In the genomic region with DNA sequence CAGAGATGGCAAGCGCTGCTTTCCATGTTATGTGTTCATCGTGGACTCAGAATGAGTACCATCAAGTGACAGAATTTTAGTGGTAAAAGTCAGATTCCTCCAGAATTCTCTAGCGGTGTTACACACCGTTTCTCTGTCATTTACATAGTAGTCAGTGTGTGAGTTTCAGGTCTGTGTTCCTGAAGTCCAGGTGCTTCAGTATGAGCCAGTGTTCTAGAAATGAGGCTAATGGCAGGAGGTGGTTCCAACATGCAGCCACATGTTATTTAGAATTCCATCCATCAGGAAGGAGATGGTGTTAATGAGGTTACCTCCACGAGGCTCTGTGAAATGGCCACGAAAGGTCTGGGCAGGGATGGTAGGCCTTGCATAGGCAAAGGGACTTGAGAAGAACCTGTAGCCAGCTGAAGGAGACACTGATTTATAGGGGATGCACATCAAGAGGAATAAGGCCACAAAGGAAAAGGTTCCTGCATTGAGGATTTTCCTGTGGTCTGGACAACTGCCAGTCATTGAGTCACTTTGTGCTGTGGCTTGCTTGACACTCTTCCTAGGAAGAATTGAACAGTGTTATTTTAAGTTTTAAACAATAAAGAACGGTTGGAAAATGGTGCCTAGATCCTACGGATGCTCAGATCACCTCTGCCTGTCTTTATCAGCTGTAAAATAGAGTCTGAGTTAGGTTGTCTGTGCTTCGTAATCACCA, we compare ENCODE assay signal across 26 mouse cellular contexts. TPM values are rescaled to one million over a fixed set of nuclear protein-coding genes. Genes with fewer than 3 reads are reported as not detected.
DNase-seq lines count a peak whose midpoint lies in the region; ATAC-seq and TF ChIP-seq lines count a peak whose summit lies in the region.
"Had no signal": no experiment of that assay in that cellular context is flagged by ENCODE, and none has a peak within 500 bp of the region (broad histone marks: within the 10 kb centered on the region; RNA-seq: fewer than 3 reads in every experiment).

No protein-coding gene starts in this region.

- peaks cover 13% of the 10 kb centered on the region; the same call in 1 of the 2 replicates for H3K36me3 ChIP-seq in heart, embryonic 10.5 days
- no peaks in the 10 kb centered on the region for H3K36me3 ChIP-seq in midbrain, embryonic 11.5 days (ENCODE audit: control insufficient read depth, insufficient read depth, low read length)
- no peaks in the 10 kb centered on the region for H3K36me3 ChIP-seq in midbrain, postnatal 0 days (ENCODE audit: insufficient read depth, low read length)
- H3K36me3 ChIP-seq: intestine, embryonic 15.5 days had no signal

- 78% methylated on average over 9 of the region's 9 CpGs for WGBS in heart, embryonic 10.5 days
- 91% methylated on average over 9 of the region's 9 CpGs for WGBS in midbrain, embryonic 11.5 days
- 85% methylated on average over 9 of the region's 9 CpGs for WGBS in midbrain, postnatal 0 days

- intact Hi-C loops in heart, postnatal 10 days (cut with DNase I): loop anchor here (10.0 kb wide), 1 partner anchor 442 kb away; no protein-coding TSS in a partner anchor

- TF ChIP-seq CTCF in midbrain, postnatal 0 days (IDR thresholded peaks at IDR 0.05): no peak

- H3K9ac ChIP-seq in midbrain, embryonic 11.5 days (ENCODE audit: low read length): no peak overlapping the region
- no peak overlapping the region for H3K9ac ChIP-seq in midbrain, postnatal 0 days (replicated peaks; ENCODE audit: low read length, poor library complexity, severe bottlenecking)
- H3K9ac ChIP-seq: embryonic facial prominence, embryonic 12.5 days; forebrain, embryonic 12.5 days; heart, embryonic 15.5 days; intestine, embryonic 15.5 days; liver, embryonic 13.5 days; midbrain, embryonic 12.5 days; neural tube, embryonic 13.5 days had no signal

- no peak overlapping the region for H3K27ac ChIP-seq in heart, embryonic 10.5 days
- H3K27ac ChIP-seq in midbrain, embryonic 11.5 days (ENCODE audit: low read depth, low read length): no peak overlapping the region
- H3K27ac ChIP-seq in midbrain, postnatal 0 days (ENCODE audit: low read depth, low read length): no peak overlapping the region
- H3K27ac ChIP-seq: embryonic facial prominence, embryonic 12.5 days; forebrain, embryonic 12.5 days; heart, adult 2 months; heart, embryonic 15.5 days; hindbrain, embryonic 10.5 days; intestine, embryonic 15.5 days; liver, embryonic 13.5 days; midbrain, embryonic 12.5 days; neural tube, embryonic 13.5 days had no signal

- DNase-seq in heart, postnatal 10 days: peak; percentile 32 to 34
- DNase-seq in heart, embryonic 10.5 days (ENCODE audit: low spot score): no peak
- peak; percentile 45 for DNase-seq in midbrain, embryonic 11.5 days (ENCODE audit: low spot score, missing footprints)
- no peak for DNase-seq in midbrain, postnatal 0 days (ENCODE audit: low spot score)
- DNase-seq in MN1 (ENCODE audit: low spot score): peak; percentile 18
- DNase-seq in left cerebral cortex, adult 9 months (ENCODE audit: low spot score in 2 of 2): no peak
- DNase-seq in right cerebral cortex, adult 2 months (ENCODE audit: low spot score in 2 of 2): no peak
- DNase-seq: cerebellum, adult 18-20 months; cerebellum, postnatal 14 days; gastrocnemius, postnatal 25 days; heart, adult 2 months; kidney, postnatal 4 days; liver, embryonic 13.5 days; right cerebral cortex, adult 18-20 months; thymus, adult 2 months; thymus, postnatal 4 days had no signal

- H3K4me1 ChIP-seq in heart, embryonic 10.5 days: 0 out of 2 replicates have a peak, but pooled peaks cover 3% of the 10 kb centered on the region
- peaks cover 4% of the 10 kb centered on the region; the same call in 1 of the 2 replicates for H3K4me1 ChIP-seq in midbrain, embryonic 11.5 days (ENCODE audit: control insufficient read depth, insufficient read depth, low read length)
- peaks cover 3% of the 10 kb centered on the region; the same call in 1 of the 2 replicates for H3K4me1 ChIP-seq in midbrain, postnatal 0 days (ENCODE audit: insufficient read depth, low read length)
- H3K4me1 ChIP-seq: embryonic facial prominence, embryonic 12.5 days; intestine, embryonic 15.5 days had no signal

- H3K27me3 ChIP-seq in heart, embryonic 10.5 days (ENCODE audit: insufficient read depth, poor library complexity, severe bottlenecking): no peaks in the 10 kb centered on the region
- no peaks in the 10 kb centered on the region for H3K27me3 ChIP-seq in midbrain, embryonic 11.5 days (ENCODE audit: control insufficient read depth, insufficient read depth, low read length)
- no peaks in the 10 kb centered on the region for H3K27me3 ChIP-seq in midbrain, postnatal 0 days (ENCODE audit: insufficient read depth, low read length)
- H3K27me3 ChIP-seq: embryonic facial prominence, embryonic 12.5 days; forebrain, embryonic 12.5 days; heart, embryonic 15.5 days; intestine, embryonic 15.5 days; liver, embryonic 13.5 days; midbrain, embryonic 12.5 days; neural tube, embryonic 13.5 days had no signal

- H3K4me3 ChIP-seq in heart, embryonic 10.5 days: no peak overlapping the region
- H3K4me3 ChIP-seq in midbrain, embryonic 11.5 days (ENCODE audit: low read depth, low read length): no peak overlapping the region
- H3K4me3 ChIP-seq in midbrain, postnatal 0 days (ENCODE audit: low read depth, low read length): no peak overlapping the region
- H3K4me3 ChIP-seq: embryonic facial prominence, embryonic 12.5 days; erythroblast, embryonic 14.5 days; forebrain, embryonic 12.5 days; heart, adult 2 months; heart, embryonic 15.5 days; hindbrain, embryonic 10.5 days; intestine, embryonic 15.5 days; liver, embryonic 13.5 days; midbrain, embryonic 12.5 days; neural tube, embryonic 13.5 days had no signal

- no peak for ATAC-seq in midbrain, embryonic 11.5 days (ENCODE audit: low FRiP score)
- no peak for ATAC-seq in midbrain, postnatal 0 days (ENCODE audit: low FRiP score)
- ATAC-seq: hindbrain, embryonic 16.5 days; intestine, embryonic 15.5 days had no signal

- H3K9me3 ChIP-seq in heart, embryonic 10.5 days: no peaks in the 10 kb centered on the region
- no peaks in the 10 kb centered on the region for H3K9me3 ChIP-seq in midbrain, embryonic 11.5 days (ENCODE audit: control insufficient read depth, low read length)
- no peaks in the 10 kb centered on the region for H3K9me3 ChIP-seq in midbrain, postnatal 0 days (ENCODE audit: low read length)
- H3K9me3 ChIP-seq: embryonic facial prominence, embryonic 12.5 days; forebrain, embryonic 12.5 days; G1E; heart, embryonic 15.5 days; hindbrain, embryonic 10.5 days; intestine, embryonic 15.5 days; liver, embryonic 13.5 days; midbrain, embryonic 12.5 days; neural tube, embryonic 13.5 days had no signal

- no peak overlapping the region for H3K4me2 ChIP-seq in midbrain, embryonic 11.5 days
- H3K4me2 ChIP-seq in midbrain, postnatal 0 days (ENCODE audit: low read depth, low read length, poor library complexity, severe bottlenecking): no peak overlapping the region
- H3K4me2 ChIP-seq: embryonic facial prominence, embryonic 12.5 days; forebrain, embryonic 12.5 days; heart, embryonic 15.5 days; intestine, embryonic 15.5 days; liver, embryonic 13.5 days; midbrain, embryonic 12.5 days; neural tube, embryonic 13.5 days had no signal

RNA-seq across cellular contexts. Expression of a gene that starts 55.1 kb away (rescaled TPM):
- 10 to 100 TPM; 16.9 to 20.5 TPM for total RNA-seq in heart, postnatal 10 days (2021)
- 29.8 and 38.4 TPM in 2 replicates for polyA plus RNA-seq in heart, embryonic 10.5 days (2016; fragmentation: Nextera tagmentation; extraction: Ambion mirVana)
- 59.9 and 60.4 TPM in 2 replicates for polyA plus RNA-seq in midbrain, embryonic 11.5 days (2014; fragmentation: Nextera tagmentation; extraction: Ambion mirVana)
- total RNA-seq in midbrain, postnatal 0 days (2014; rRNA removed): 17.0 and 22.4 TPM in 2 replicates
- polyA plus RNA-seq in midbrain, postnatal 0 days (2015; fragmentation: Nextera tagmentation; extraction: Ambion mirVana): 38.7 and 40.0 TPM in 2 replicates

Comparison
In these comparisons a context has a peak if more than half of its experiments do, and no peak if none do; other contexts are left out.
1. DNase-seq: peak in heart, postnatal 10 days (2 of 2), midbrain, embryonic 11.5 days (single experiment) and MN1 (single experiment); none in heart, embryonic 10.5 days (single experiment), midbrain, postnatal 0 days (single experiment), left cerebral cortex, adult 9 months (0 of 2) and right cerebral cortex, adult 2 months (0 of 2).